Mouse (Mus musculus) forebrain, embryonic 10.5 days (tissue): ENCODE measurements around the gene Foxo1. TPM values are rescaled to one million over a fixed set of nuclear protein-coding genes. Genes with fewer than 3 reads are reported as not detected.

Source experiments
- DNase-seq: peaks from one replicate; pipeline ENCODE4 v3.0.0-alpha.2; 2017; ENCODE audit warnings: low spot score; ENCODE audit errors: extremely low spot score
- H3K27ac ChIP-seq: fragments of 300-500 bp; sonication (generic); 2 replicates; pipeline ENCODE4 v1.5.1; 2016; ENCODE audit warnings: mild to moderate bottlenecking
- H3K27me3 ChIP-seq: fragments of 300-500 bp; sonication (generic); 2 replicates; pipeline ENCODE4 v1.6.1; 2016; ENCODE audit warnings: mild to moderate bottlenecking; ENCODE audit not compliant: poor library complexity, severe bottlenecking
- H3K36me3 ChIP-seq: fragments of 300-500 bp; sonication (generic); replicated peaks from 2 replicates; pipeline ENCODE4 v1.6.1; 2016; ENCODE audit warnings: mild to moderate bottlenecking, moderate library complexity
- H3K4me1 ChIP-seq: fragments of 300-500 bp; sonication (generic); 2 replicates; pipeline ENCODE4 v1.6.1; 2016
- H3K4me3 ChIP-seq: fragments of 300-500 bp; sonication (generic); 2 replicates; pipeline ENCODE4 v1.5.1; 2016; ENCODE audit warnings: mild to moderate bottlenecking, moderate library complexity
- H3K9me3 ChIP-seq: fragments of 300-500 bp; sonication (generic); 2 replicates; pipeline ENCODE4 v1.6.1; 2016; ENCODE audit warnings: mild to moderate bottlenecking, moderate library complexity
- WGBS: fragments of 180-500 bp; shearing (Covaris S2); methylation state at CpG from one replicate; pipeline ENCODE4 v1.1.7; 2016; 5-methylcytosine and 5-hydroxymethylcytosine counted together
- polyA plus RNA-seq: library from polyadenylated mRNA; unstranded; fragments of >200 nt; fragmentation: Nextera tagmentation; extraction: Ambion mirVana; gene quantifications from 2 replicates; pipeline ENCODE4 v1.2.1, GENCODE M21; 2016

Foxo1 gene
- polyA plus RNA-seq, 1 experiment from 2014 or later = 2.3 TPM

DNA sequence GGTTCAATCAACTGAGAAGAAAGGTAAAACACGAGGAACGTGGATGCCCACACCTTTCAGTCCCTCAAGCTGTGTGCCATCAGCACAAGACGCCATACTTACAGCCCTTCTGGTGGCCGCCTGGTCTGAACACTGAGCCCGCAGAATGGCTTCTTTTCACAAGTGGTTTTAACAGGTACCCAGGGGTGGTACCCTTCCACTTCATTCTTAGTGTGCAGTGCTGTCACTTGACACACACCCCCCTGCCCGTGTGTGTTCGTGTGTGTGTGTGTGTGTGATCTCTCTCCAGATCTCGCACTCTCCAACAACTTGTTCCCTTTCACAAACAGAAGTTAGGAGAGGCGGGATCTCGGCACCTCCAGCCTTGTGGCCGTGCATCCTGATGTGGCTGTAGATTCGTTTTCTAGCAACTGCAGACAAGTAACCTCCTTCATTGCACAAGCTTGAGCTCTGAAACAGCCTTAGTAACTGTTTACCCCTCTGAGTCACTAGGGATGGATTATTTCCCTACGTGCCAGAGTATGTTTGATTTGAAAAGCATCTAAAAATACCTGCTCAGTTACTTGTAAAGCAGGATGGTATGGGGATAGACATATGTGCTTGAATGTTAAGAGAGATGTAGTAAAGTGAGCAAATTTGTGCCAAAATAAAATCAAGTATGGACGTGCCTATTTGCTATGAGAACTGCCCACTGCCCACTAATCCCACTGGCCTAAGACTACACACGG is 29.3 kb downstream of the Foxo1 start:
- DNase-seq = no peak
- no peak overlapping the region for H3K4me3 ChIP-seq
- peaks cover 46% of the 10 kb centered on the region for H3K4me1 ChIP-seq
- WGBS = 83% methylated on average over 15 of the region's 15 CpGs
- no peaks in the 10 kb centered on the region for H3K9me3 ChIP-seq
- no peaks in the 10 kb centered on the region for H3K36me3 ChIP-seq
- H3K27ac ChIP-seq = 0 out of 2 replicates have a peak overlapping the region, but pooled peaks have one; percentile 9
- no peaks in the 10 kb centered on the region for H3K27me3 ChIP-seq

DNA sequence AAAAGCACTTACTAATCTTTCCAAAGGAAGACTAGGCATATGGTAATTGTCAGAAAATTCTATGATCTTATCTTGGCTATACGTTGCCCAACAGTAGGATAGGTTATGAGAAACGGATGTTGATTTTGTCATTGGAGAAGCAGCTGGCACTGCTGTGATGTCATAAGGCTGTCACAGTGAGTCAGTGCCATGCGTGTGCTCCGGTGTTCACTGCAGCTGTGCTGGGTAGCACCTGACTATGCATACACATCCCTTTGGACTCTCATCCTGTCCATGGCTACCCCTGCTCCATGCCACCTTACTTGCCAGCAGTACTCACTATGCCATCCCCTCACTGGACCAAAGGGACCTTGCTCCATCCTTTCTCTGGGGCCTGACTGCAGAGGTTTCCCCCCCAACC is 30.5 kb downstream of the Foxo1 start:
- H3K27me3 ChIP-seq = no peaks in the 10 kb centered on the region
- 85% methylated on average over 4 of the region's 4 CpGs for WGBS
- H3K27ac ChIP-seq = no peak overlapping the region
- no peaks in the 10 kb centered on the region for H3K9me3 ChIP-seq
- H3K36me3 ChIP-seq = no peaks in the 10 kb centered on the region
- H3K4me1 ChIP-seq = peaks cover 35% of the 10 kb centered on the region
- no peak for DNase-seq
- no peak overlapping the region for H3K4me3 ChIP-seq

DNA sequence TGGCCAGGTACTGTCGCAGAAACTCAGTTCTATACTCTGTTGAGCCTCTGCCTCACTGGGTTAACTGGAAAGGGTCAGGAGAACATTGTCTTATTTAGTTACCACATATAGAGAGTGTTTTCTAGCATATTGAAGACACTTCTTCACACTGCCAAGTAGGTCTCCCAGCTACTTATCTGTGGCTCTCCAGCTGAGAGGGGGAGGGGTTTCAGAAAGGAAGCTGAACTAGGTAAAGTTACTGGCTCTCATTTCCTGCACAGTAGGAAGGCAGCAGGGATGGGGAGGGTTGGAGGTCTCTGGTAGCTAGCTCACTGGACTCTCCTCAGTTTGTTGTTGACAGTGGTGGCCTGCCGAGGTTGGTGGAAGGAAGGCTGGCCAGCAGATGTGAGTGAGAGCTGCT is 31.2 kb downstream of the Foxo1 start:
- 42% methylated on average over 2 of the region's 2 CpGs for WGBS
- no peak overlapping the region for H3K27ac ChIP-seq
- no peaks in the 10 kb centered on the region for H3K9me3 ChIP-seq
- no peak for DNase-seq
- peaks cover 30% of the 10 kb centered on the region for H3K4me1 ChIP-seq
- no peak overlapping the region for H3K4me3 ChIP-seq
- H3K27me3 ChIP-seq = no peaks in the 10 kb centered on the region
- no peaks in the 10 kb centered on the region for H3K36me3 ChIP-seq

DNA sequence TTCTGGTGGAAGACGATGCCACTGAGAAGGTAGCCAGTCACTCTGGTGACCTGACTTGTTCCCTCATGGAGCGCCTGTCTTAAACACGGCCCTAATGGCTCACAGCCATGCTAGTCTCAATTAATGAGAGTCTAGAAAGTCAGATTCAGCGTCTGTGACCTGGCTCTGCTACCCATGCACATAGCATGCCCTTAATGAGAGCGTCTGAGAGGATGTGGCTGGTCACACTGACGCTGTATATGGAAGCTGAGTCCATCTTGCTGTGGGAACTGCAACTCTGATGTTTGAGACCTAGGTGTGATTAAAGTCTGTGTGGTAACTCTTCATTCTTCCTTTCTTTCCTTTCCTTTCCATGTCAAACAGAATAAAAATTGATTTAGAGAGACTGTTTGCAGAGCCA is 32.4 kb downstream of the Foxo1 start:
- peaks cover 30% of the 10 kb centered on the region for H3K4me1 ChIP-seq
- WGBS = 87% methylated on average over 6 of the region's 6 CpGs
- H3K36me3 ChIP-seq = no peaks in the 10 kb centered on the region
- no peaks in the 10 kb centered on the region for H3K9me3 ChIP-seq
- DNase-seq = no peak
- H3K4me3 ChIP-seq = no peak overlapping the region
- no peak overlapping the region for H3K27ac ChIP-seq
- no peaks in the 10 kb centered on the region for H3K27me3 ChIP-seq

DNA sequence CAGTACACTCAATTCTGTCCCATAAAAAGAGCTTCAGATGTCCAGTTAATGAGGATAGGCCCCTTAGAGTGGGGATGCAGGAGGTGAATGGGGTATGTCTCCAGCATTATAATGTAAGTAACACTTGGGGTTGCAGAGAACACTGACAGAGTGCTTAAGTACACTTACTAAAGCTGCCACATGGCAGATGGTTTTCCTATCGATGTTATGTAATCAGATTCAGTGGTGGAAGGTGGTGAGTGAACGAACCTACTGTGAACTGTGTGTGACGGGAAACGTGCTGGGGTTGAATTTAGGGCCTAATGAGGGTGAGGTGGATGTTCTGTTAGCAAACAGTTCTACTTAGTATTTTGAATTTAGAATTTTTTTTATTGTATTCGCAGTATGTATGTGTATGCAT is 35.2 kb downstream of the Foxo1 start:
- Histone ChIP-seq H3K9me3 (no peaks in the 10 kb centered on the region), H3K4me1 (peaks cover 13% of the 10 kb centered on the region), H3K27ac (no peak overlapping the region), H3K27me3 (no peaks in the 10 kb centered on the region), H3K4me3 (no peak overlapping the region), H3K36me3 (no peaks in the 10 kb centered on the region)
- WGBS = 91% methylated on average over 5 of the region's 5 CpGs
- DNase-seq = no peak

DNA sequence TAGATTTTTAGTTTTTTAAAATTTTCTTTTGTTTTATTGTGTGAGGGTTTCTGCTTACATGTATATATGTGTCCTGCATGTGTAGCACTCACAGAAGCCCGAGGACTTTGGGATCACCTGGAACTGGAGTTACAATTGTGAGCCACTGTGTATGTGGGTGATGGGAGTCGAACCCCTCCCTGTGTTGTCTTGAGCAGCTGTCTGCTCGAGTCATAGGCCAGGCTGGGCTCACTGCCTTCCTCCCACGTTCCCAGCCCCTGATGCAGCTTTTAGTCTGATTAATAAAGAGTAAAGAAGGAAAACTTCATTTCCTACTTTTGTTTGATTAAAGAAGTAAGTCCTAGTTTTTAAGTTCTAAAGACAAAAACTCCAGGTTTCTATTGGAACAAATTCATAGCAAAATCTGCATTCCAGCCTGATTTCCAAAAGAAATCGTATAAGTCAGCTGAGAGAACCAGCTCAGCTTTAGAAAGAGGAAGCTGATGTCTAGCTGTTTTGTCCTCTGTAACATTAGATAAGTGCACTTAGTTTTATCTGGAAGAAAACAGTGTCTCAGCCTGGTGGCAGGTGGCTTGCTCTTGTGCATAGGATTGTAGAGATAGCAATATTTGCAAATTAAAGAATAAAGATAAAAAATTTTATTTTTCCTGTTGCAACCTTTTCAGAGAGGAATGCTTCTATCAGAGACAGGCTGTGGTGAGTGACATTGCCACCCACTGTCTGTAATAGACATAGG is 40.6 kb downstream of the Foxo1 start:
- H3K4me3 ChIP-seq = no peak overlapping the region
- DNase-seq = no peak
- no peaks in the 10 kb centered on the region; the same call in 1 of the 2 replicates for H3K4me1 ChIP-seq
- H3K36me3 ChIP-seq = no peaks in the 10 kb centered on the region
- H3K27ac ChIP-seq = no peak overlapping the region
- 75% methylated on average over 5 of the region's 5 CpGs for WGBS
- H3K27me3 ChIP-seq = no peaks in the 10 kb centered on the region
- no peaks in the 10 kb centered on the region for H3K9me3 ChIP-seq

DNA sequence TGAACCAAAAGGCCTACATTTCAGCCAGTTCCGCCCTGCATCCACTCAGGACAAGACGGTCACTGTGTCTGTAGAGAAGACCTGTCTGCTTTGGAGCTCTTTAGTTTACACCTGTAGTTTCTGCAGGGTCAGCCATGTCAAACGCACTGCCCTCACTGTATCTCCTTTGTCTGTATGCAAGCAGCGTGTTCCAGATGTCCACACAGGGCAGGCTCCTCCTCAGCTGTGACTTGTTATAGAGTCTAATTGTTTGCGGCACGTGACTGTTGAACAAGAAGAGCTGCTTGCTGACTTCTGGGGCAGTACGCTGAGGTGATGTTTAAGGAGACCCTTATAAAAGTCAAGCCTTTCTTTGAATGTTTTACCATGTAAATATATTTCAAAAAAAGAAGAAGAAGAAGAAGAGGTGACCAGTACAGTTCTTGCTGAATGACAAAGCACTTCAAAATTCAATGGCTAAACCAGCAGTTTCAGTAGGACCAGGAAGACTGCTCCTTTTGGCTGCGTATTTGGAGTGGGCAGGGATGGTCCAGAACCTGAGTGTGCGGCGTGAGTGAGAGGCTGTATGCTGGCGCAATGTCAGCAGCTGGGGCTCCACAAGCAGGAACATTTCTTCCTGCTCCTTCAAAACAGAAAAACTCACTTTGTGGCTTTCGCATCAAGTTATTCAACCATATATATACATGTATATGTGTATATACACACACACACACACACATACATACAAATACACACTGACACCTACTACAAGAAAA is 52.6 kb downstream of the Foxo1 start:
- DNase-seq = no peak
- 84% methylated on average over 12 of the region's 12 CpGs for WGBS
- no peaks in the 10 kb centered on the region for H3K36me3 ChIP-seq
- no peaks in the 10 kb centered on the region for H3K27me3 ChIP-seq
- no peak overlapping the region for H3K4me3 ChIP-seq
- H3K4me1 ChIP-seq = peaks cover 18% of the 10 kb centered on the region
- no peak overlapping the region for H3K27ac ChIP-seq
- H3K9me3 ChIP-seq = no peaks in the 10 kb centered on the region

DNA sequence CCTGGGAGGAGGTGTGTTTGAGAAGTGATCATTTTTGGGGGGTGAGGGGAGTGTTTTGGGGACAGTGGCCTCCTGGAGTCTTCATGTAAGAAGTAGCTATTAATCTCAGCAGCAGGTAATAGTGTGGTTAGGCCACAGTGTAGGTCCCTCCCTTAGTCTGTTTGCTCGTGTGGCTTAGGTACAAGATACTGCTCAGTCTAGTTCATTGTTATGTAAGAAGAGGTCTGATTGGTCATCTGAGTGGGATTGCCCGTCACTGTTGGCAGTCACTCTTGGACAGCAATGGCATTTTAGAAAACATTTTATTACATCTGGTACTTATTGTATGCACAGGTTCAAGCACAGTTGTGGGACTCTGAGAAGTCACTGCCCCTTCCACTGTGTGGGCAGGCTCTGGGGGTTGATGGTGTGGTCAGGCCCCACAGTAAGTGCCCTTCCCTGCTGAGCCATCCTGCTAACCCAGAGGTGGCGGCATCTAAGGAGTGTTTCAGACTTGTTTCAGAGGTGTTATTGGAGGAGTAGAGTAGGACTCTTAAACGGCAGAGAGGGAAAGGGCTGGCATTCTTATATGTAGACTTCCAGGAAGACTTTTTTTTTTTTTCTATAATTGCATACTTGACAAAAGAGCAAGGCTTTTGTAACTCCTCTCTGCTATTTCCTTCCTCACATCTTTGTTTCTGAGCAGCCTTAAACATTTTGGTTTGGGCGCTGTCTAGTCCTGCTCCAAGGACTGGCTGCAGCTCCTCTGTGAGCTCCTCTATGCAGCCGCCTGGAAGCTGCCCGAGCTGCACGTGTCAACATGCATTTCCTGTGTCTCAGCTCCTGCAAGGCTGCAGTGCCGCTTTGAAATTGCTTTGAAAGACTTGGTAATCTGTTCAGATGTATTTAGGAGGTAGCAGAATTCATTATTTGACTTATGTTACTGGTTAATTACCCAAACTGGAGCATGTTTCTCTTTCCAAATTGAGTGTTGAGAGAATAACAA is 54.6 kb downstream of the Foxo1 start:
- Histone ChIP-seq H3K36me3 (no peaks in the 10 kb centered on the region), H3K4me3 (no peak overlapping the region), H3K9me3 (no peaks in the 10 kb centered on the region), H3K27ac (no peak overlapping the region), H3K4me1 (peaks cover 24% of the 10 kb centered on the region), H3K27me3 (no peaks in the 10 kb centered on the region)
- 43% methylated on average over 9 of the region's 9 CpGs for WGBS
- no peak for DNase-seq

DNA sequence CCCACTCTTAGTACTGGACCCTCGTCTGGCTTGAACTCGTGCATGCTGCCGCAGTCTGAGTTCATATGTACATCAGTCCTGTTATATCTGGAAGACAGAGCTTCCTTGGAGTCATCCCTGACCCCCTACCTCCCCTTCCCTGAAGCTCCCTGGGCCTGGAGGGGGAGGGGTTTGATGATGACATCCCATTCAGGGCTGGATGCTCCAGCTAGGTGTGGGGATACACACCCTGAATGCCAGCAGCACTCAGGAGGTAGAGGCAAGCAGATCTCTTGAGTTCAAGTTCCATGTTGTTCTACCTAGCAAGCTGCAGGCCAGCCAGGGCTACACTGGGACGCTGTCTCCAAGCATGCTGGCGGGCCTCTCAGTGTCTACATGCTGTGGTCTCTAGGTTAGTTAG is 56.9 kb downstream of the Foxo1 start:
- no peaks in the 10 kb centered on the region for H3K27me3 ChIP-seq
- WGBS = 95% methylated on average over 5 of the region's 5 CpGs
- no peak overlapping the region for H3K4me3 ChIP-seq
- no peak overlapping the region for H3K27ac ChIP-seq
- no peak for DNase-seq
- H3K36me3 ChIP-seq = no peaks in the 10 kb centered on the region
- H3K9me3 ChIP-seq = no peaks in the 10 kb centered on the region
- H3K4me1 ChIP-seq = peaks cover 24% of the 10 kb centered on the region

DNA sequence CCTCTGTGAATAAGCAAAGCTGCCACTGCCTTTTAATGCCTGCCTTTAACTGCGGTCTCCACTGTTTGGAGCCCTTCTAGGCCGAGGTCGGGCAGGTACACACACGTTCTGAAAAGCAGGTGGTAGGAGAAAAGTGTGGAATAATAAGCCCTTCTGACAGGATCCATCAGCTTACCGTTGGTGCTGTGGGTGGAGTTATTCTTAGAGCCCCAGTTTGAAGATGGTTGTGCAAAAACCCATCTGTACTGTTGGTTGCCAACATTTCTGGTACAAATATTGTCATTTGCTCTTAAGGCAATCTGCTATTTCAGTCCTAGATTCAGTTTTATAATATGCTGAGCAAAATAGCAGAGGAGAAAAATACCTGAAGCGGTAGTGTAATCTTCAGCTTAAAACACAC is 58.6 kb downstream of the Foxo1 start:
- Histone ChIP-seq H3K9me3 (no peaks in the 10 kb centered on the region), H3K4me3 (no peak overlapping the region), H3K27ac (no peak overlapping the region), H3K4me1 (peaks cover 24% of the 10 kb centered on the region), H3K36me3 (no peaks in the 10 kb centered on the region), H3K27me3 (no peaks in the 10 kb centered on the region)
- 85% methylated on average over 6 of the region's 6 CpGs for WGBS
- no peak for DNase-seq

DNA sequence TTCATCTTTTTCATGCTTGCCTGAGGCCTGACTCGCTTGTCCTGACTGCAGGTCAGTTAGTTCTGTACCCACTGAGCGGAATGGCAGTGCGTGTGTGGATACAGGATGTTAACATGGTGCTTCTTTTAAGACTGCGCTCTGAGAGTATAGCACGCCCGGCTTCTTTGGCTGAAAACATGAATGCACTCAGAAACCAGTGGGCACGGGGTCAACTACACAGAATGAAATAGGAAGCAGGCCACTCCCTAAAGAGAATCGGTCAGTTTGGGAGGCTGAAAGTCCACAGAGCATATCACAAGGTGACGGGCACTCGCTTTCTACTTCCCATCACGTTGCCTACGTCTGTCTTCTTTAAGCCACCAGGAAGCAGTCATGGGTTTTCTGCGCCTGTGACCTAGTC is 59.0 kb downstream of the Foxo1 start:
- Histone ChIP-seq H3K27me3 (no peaks in the 10 kb centered on the region), H3K4me3 (no peak overlapping the region), H3K9me3 (no peaks in the 10 kb centered on the region), H3K36me3 (no peaks in the 10 kb centered on the region), H3K27ac (no peak overlapping the region), H3K4me1 (peaks cover 21% of the 10 kb centered on the region)
- 88% methylated on average over 13 of the region's 13 CpGs for WGBS
- no peak for DNase-seq

DNA sequence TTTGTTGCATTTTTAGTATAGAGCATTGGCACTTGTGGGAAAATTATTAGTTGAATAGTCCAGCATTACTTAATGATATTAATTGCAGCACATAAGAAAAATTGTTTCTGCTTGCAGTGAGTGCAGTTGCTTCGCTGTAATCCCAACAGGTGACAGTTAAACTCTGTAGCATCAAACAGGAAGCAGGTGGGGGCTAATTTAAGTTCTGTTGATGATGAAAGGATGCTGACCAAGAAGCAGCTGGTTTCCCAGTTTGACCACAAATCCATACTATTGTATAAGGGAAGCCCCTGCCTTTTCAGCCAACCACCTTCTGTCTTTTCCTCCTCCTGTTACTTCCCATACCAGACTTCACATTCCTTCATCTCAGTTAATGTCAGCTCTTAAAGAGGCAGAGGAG is 63.6 kb downstream of the Foxo1 start:
- Histone ChIP-seq H3K4me3 (no peak overlapping the region), H3K9me3 (no peaks in the 10 kb centered on the region), H3K36me3 (no peaks in the 10 kb centered on the region), H3K27me3 (no peaks in the 10 kb centered on the region), H3K4me1 (peaks cover 6% of the 10 kb centered on the region; the same call in 1 of the 2 replicates), H3K27ac (no peak overlapping the region)
- DNase-seq = no peak
- 95% methylated on average over 1 of the region's 1 CpGs for WGBS
